Mouse (Mus musculus) urinary bladder, postnatal 0 days (tissue): Measurements from ENCODE around the gene Ier3. TPM values are rescaled to one million over a fixed set of nuclear protein-coding genes. Genes with fewer than 3 reads are reported as not detected.
A peak's percentile ranks its signal among the peaks of the same experiment; 100 is the strongest.

Source experiments
- microRNA-seq: library from miRNA; unstranded; fragments of <30 nt; microRNA quantifications from one replicate; pipeline ENCODE4, GENCODE M21; 2016
- polyA plus RNA-seq: library from polyadenylated mRNA; unstranded; fragments of >200 nt; fragmentation: Nextera tagmentation; extraction: Ambion mirVana; gene quantifications from 2 replicates; pipeline ENCODE4 v1.2.1, GENCODE M21; 2015

Gene Ier3
- polyA plus RNA-seq, result 165 and 168 TPM in 2 replicates

GRCm38 (mm10) chr17:35821439-35822430, at the start of gene Ier3:
TSS of gene Ier3 (plus strand) at chr17:35821684.

GRCm38 (mm10) chr17:35822964-35823937, 1.8 kb downstream of the Ier3 start, which contains the start of gene Flot1:
TSS of gene Flot1 (plus strand) at chr17:35823230.

GRCm38 (mm10) chr17:35838122-35838544, 16.6 kb downstream of the Ier3 start, which contains the start of gene Tubb5:
TSS of gene Tubb5 (minus strand) at chr17:35838306.

GRCm38 (mm10) chr17:35841076-35841950, 19.8 kb downstream of the Ier3 start, which contains the start of gene Mdc1:
TSS of gene Mdc1 (plus strand) at chr17:35841515.

GRCm38 (mm10) chr17:35861198-35861857, 39.8 kb downstream of the Ier3 start, which contains the start of gene Nrm:
TSS of gene Nrm (plus strand) at chr17:35861318.

GRCm38 (mm10) chr17:35865481-35866280, 44.2 kb downstream of the Ier3 start, which contains the start of gene Ppp1r18:
TSS of gene Ppp1r18 (plus strand) at chr17:35865593.

Small RNA genes lying within 50 kb of the gene (microRNA-seq; reads per million reads assigned to microRNA genes)
- gene Gm28033, result 4.0 reads per million, percentile 6 among the genes with 10 or more reads in this experiment

Other genes with a start within 250 kb of the Ier3 start
- 0.59 and 0.83 TPM in 2 replicates for gene Sfta2, start 220.1 kb upstream of the Ier3 start, polyA plus RNA-seq
- not detected in 2 replicates for gene Gm9573, start 195.0 kb upstream of the Ier3 start, polyA plus RNA-seq
- gene Mucl3, start 178.0 kb upstream of the Ier3 start, polyA plus RNA-seq, result 0.17 and 0.31 TPM in 2 replicates
- gene Vars2, start 154.1 kb upstream of the Ier3 start, polyA plus RNA-seq, result 9.0 and 10.0 TPM in 2 replicates
- 19.8 and 20.5 TPM in 2 replicates for gene Gtf2h4, start 147.9 kb upstream of the Ier3 start, polyA plus RNA-seq
- 37.2 and 44.1 TPM in 2 replicates for gene Ddr1, start 117.1 kb upstream of the Ier3 start, polyA plus RNA-seq
- gene Flot1, start 1.5 kb downstream of the Ier3 start, polyA plus RNA-seq, result 123 and 125 TPM in 2 replicates
- 388 and 491 TPM in 2 replicates for gene Tubb5, start 16.6 kb downstream of the Ier3 start, polyA plus RNA-seq
- gene Mdc1, start 19.8 kb downstream of the Ier3 start, polyA plus RNA-seq, result 2.9 and 3.6 TPM in 2 replicates
- gene Nrm, start 39.6 kb downstream of the Ier3 start, polyA plus RNA-seq, result 29.7 and 38.5 TPM in 2 replicates
- 80.2 and 88.5 TPM in 2 replicates for gene Ppp1r18, start 43.9 kb downstream of the Ier3 start, polyA plus RNA-seq
- 15.8 and 18.3 TPM in 2 replicates for gene Dhx16, start 58.1 kb downstream of the Ier3 start, polyA plus RNA-seq
- gene 2310061I04Rik, start 75.7 kb downstream of the Ier3 start, polyA plus RNA-seq, result 12.6 and 13.9 TPM in 2 replicates
- 19.0 and 19.2 TPM in 2 replicates for gene Atat1, start 88.4 kb downstream of the Ier3 start, polyA plus RNA-seq
- 78.1 and 88.8 TPM in 2 replicates for gene Mrps18b, start 94.7 kb downstream of the Ier3 start, polyA plus RNA-seq
- gene Ppp1r10, start 94.8 kb downstream of the Ier3 start, polyA plus RNA-seq, result 13.6 and 15.3 TPM in 2 replicates
- 44.1 and 56.8 TPM in 2 replicates for gene Abcf1, start 148.1 kb downstream of the Ier3 start, polyA plus RNA-seq
- 32.5 and 34.2 TPM in 2 replicates for gene Gnl1, start 158.2 kb downstream of the Ier3 start, polyA plus RNA-seq
- 11.1 and 12.2 TPM in 2 replicates for gene Prr3, start 158.6 kb downstream of the Ier3 start, polyA plus RNA-seq
- 2.4 and 2.6 TPM in 2 replicates for gene H2-T24, start 198.9 kb downstream of the Ier3 start, polyA plus RNA-seq
- gene H2-T23, start 211.2 kb downstream of the Ier3 start, polyA plus RNA-seq, result 31.2 and 41.0 TPM in 2 replicates
- 32.7 and 34.7 TPM in 2 replicates for gene H2-T22, start 221.1 kb downstream of the Ier3 start, polyA plus RNA-seq
- 0.10 TPM in 1 of 2 replicates, not detected in the other for gene Gm6034, start 221.3 kb downstream of the Ier3 start, polyA plus RNA-seq
- gene Gm11127, start 236.7 kb downstream of the Ier3 start, polyA plus RNA-seq, result not detected in 2 replicates